Mouse (Mus musculus) heart, embryonic 11.5 days (tissue): ENCODE measurements at regions not wholly inside any gene's neighbourhood (a gene's known extent, or its start where the extent isn't known, plus 50 kb on each side); places are given as distances from the start of the nearest gene placed in this dataset.

Experiments
- ATAC-seq: fragments of 200-750 bp; cut with Nextera tagmentation; replicated peaks from 2 replicates; pipeline ENCODE4 v1.8.0; 2017; ENCODE audit warnings: moderate library complexity; ENCODE audit not compliant: insufficient number of reproducible peaks, low FRiP score, low TSS enrichment
- H3K27ac ChIP-seq: fragments of 300-500 bp; sonication (generic); 2 replicates; pipeline ENCODE4 v1.5.1; 2014; ENCODE audit warnings: mild to moderate bottlenecking, low read depth, low read length
- H3K27me3 ChIP-seq: fragments of 300-500 bp; sonication (generic); 2 replicates; pipeline ENCODE4 v1.6.1; 2014; ENCODE audit warnings: mild to moderate bottlenecking, low read length, mixed read lengths; ENCODE audit not compliant: control insufficient read depth, insufficient read depth
- H3K36me3 ChIP-seq: fragments of 300-500 bp; sonication (generic); 2 replicates; pipeline ENCODE4 v1.6.1; 2014; ENCODE audit warnings: mild to moderate bottlenecking, low read length, moderate library complexity, mixed read lengths; ENCODE audit not compliant: control insufficient read depth, insufficient read depth
- H3K4me1 ChIP-seq: fragments of 300-500 bp; sonication (generic); 2 replicates; pipeline ENCODE4 v1.6.1; 2014; ENCODE audit warnings: low read length; ENCODE audit not compliant: control insufficient read depth, insufficient read depth
- H3K4me2 ChIP-seq: fragments of 300-500 bp; sonication (generic); 2 replicates; pipeline ENCODE4 v1.6.1; 2014; ENCODE audit warnings: mild to moderate bottlenecking, moderate library complexity
- H3K4me3 ChIP-seq: fragments of 300-500 bp; sonication (generic); 2 replicates; pipeline ENCODE4 v1.5.1; 2014; ENCODE audit warnings: low read depth, low read length
- H3K9ac ChIP-seq: fragments of 300-500 bp; sonication (generic); 2 replicates; pipeline ENCODE4 v1.6.1; 2014; ENCODE audit warnings: mild to moderate bottlenecking, low read depth, low read length, moderate library complexity
- H3K9me3 ChIP-seq: fragments of 300-500 bp; sonication (generic); replicated peaks from 2 replicates; pipeline ENCODE4 v1.6.1; 2016; ENCODE audit warnings: low read length; ENCODE audit not compliant: control insufficient read depth
- WGBS: fragments of 180-500 bp; shearing (Covaris S2); extraction: QIAGEN DNeasy Blood & Tissue Kit; methylation state at CpG from one replicate; pipeline ENCODE4 v1.1.7; 2014; ENCODE audit not compliant: insufficient replicate concordance; 5-methylcytosine and 5-hydroxymethylcytosine counted together

- no peak overlapping the region for H3K27ac ChIP-seq
- H3K4me2 ChIP-seq: no peak overlapping the region
- no peaks in the 10 kb centered on the region for H3K4me1 ChIP-seq
- no peak overlapping the region for H3K9ac ChIP-seq
- H3K9me3 ChIP-seq: no peaks in the 10 kb centered on the region
- no peaks in the 10 kb centered on the region for H3K36me3 ChIP-seq
- H3K27me3 ChIP-seq: peaks cover 8% of the 10 kb centered on the region; the same call in 1 of the 2 replicates
- no peak overlapping the region for H3K4me3 ChIP-seq
- WGBS: 37% methylated on average over 4 of the region's 5 CpGs
- ATAC-seq: no peak
These were observed 309.4 kb downstream of the Setd4 start for GRCm38 (mm10) chr16:93294430-93294829.

DNA sequence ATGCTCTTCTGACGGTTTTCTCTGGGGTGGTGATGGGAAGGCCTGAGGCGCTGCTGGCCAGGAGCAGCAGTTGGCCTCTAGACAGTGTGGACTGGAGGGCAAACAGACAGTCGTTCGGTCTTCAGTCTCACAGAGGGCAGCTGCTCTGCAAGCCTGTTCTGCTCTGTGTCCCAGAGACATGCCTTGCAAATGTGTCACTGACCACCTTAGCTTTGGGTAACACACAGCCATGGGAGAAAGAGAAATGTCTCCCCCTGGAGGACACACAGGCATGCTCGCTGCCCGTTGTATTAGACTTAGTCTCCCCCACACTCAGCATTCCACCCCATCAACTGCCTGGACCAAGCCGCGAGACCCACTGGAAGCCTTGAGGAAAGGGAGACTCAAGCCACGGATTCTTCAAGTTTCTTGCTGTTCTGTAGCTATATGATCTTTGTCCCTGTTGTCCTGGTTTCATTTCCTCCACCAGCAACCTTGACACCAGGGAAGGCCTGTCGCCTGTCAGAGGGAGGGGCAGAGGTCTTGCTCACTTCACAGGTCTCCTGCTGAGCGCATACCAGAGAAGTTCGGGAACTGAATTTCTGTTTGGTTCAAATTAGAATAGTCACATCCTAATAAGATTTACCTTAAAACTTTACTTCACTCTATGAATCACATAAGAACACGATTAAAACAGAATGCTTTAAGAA, 310.8 kb downstream of the Setd4 start:
- no peak for ATAC-seq
- WGBS: 21% methylated on average over 13 of the region's 13 CpGs
- H3K4me3 ChIP-seq: no peak overlapping the region
- H3K36me3 ChIP-seq: no peaks in the 10 kb centered on the region
- no peaks in the 10 kb centered on the region for H3K9me3 ChIP-seq
- no peak overlapping the region for H3K9ac ChIP-seq
- H3K4me2 ChIP-seq: no peak overlapping the region
- H3K27me3 ChIP-seq: peaks cover 8% of the 10 kb centered on the region; the same call in 1 of the 2 replicates
- no peak overlapping the region for H3K27ac ChIP-seq
- no peaks in the 10 kb centered on the region for H3K4me1 ChIP-seq

DNA sequence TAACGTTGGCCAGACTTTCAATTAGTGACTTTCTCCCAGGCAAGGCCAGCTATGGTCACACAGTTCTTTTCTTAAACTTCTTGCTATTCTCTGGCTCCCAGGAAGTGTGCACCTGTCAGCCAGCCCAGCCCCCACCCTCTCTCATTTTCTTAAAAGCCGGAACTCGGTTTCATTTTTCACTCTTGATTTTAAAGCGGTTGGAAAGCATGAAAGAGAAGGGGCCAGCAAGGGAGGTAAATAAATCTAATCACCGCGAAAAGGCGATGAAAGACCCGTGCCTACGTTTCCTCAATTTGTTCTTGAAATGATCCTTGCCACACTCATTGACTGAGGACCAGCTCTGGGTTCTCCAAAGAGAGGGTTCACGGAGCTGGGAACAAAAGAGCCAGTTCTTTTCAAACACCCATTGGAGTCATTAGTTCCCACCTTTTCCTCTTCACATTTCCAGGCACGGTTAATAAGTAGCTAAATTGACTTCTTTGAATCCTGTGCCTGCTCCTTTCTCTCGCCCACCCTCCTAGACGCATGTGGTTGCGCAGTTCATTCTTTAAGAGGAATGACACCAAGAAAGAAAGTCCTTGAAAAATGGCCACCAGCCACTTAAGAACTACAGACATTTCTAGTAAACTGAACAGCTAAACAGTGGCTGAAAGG, 311.6 kb downstream of the Setd4 start:
- Histone ChIP-seq H3K9ac (no peak overlapping the region), H3K4me3 (no peak overlapping the region), H3K9me3 (no peaks in the 10 kb centered on the region), H3K4me1 (no peaks in the 10 kb centered on the region), H3K36me3 (no peaks in the 10 kb centered on the region), H3K27me3 (peaks cover 8% of the 10 kb centered on the region; the same call in 1 of the 2 replicates), H3K4me2 (no peak overlapping the region), H3K27ac (no peak overlapping the region)
- ATAC-seq: no peak
- WGBS: 66% methylated on average over 14 of the region's 14 CpGs

DNA sequence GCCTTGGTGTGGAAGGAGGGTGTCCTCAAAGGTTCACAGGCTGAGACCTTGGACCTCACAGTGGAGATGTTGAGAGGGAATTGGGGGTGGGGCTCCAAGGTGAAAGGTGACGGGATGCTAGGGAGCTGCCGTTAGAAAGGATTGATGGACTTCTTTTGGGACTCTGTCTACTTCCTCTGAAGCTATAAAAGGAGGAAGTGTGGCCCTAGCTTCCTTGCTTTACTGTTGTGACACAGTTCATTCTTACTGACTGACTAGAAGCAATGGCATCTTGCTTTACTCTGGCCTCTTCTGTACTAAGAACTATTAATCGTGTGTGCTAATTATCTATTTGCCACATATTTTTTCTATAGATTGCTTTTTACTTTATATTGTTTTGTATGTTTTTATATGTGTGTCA, 315.8 kb downstream of the Setd4 start:
- no peak for ATAC-seq
- peaks cover 6% of the 10 kb centered on the region; the same call in 1 of the 2 replicates for H3K27me3 ChIP-seq
- H3K9me3 ChIP-seq: no peaks in the 10 kb centered on the region
- no peak overlapping the region for H3K9ac ChIP-seq
- WGBS: 61% methylated on average over 3 of the region's 3 CpGs
- no peak overlapping the region for H3K27ac ChIP-seq
- no peaks in the 10 kb centered on the region for H3K4me1 ChIP-seq
- no peaks in the 10 kb centered on the region for H3K36me3 ChIP-seq
- H3K4me2 ChIP-seq: no peak overlapping the region
- no peak overlapping the region for H3K4me3 ChIP-seq

DNA sequence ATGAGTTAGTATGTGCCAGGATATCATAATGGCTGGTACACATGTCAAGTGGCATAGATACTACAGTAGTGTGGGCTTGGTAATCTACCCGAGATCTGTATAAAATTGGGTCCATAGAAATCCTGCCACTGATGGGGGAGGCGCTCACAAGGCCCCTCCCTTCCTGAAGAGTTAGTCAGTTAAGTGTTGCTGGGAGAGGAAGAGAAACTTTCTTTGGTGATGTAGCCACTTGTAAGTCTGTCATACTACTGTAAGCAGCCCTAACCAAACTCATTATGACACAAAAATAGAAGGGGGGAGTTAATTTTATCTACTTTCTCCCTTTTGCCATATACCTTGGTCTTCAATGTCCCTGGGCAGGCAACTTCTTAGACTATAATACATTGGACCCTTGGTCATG, 316.3 kb downstream of the Setd4 start:
- Histone ChIP-seq H3K27me3 (peaks cover 6% of the 10 kb centered on the region; the same call in 1 of the 2 replicates), H3K9me3 (no peaks in the 10 kb centered on the region), H3K4me1 (no peaks in the 10 kb centered on the region), H3K4me2 (no peak overlapping the region), H3K9ac (no peak overlapping the region), H3K36me3 (no peaks in the 10 kb centered on the region), H3K27ac (no peak overlapping the region), H3K4me3 (no peak overlapping the region)
- no peak for ATAC-seq
- 68% methylated on average over 2 of the region's 2 CpGs for WGBS

GRCm38 (mm10) chr16:93286816-93287215, 317.0 kb downstream of the Setd4 start:
- H3K4me1 ChIP-seq: no peaks in the 10 kb centered on the region
- WGBS: 77% methylated on average over 3 of the region's 3 CpGs
- peaks cover 5% of the 10 kb centered on the region; the same call in 1 of the 2 replicates for H3K27me3 ChIP-seq
- H3K4me3 ChIP-seq: no peak overlapping the region
- no peaks in the 10 kb centered on the region for H3K9me3 ChIP-seq
- no peaks in the 10 kb centered on the region for H3K36me3 ChIP-seq
- no peak overlapping the region for H3K9ac ChIP-seq
- no peak overlapping the region for H3K27ac ChIP-seq
- no peak overlapping the region for H3K4me2 ChIP-seq
- no peak for ATAC-seq

DNA sequence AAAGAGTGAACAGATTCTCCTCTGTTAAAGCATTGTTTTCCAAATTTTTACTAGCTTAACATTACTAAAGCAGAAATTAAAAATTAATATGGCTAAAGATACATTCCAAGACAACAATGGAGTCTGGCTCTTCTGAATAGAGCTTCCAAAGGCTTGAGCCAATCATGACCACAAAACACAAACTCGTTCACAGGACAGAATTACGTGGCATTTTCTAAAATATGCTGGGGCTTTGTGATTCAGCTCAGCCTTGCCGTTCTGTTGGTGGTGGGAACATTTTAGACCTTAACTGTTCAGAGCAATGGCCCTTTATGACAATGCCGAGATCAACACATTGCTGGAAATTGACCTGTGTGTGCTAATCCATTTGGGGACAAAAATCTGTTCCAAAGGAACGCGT, 318.7 kb downstream of the Setd4 start:
- H3K36me3 ChIP-seq: no peaks in the 10 kb centered on the region
- H3K4me2 ChIP-seq: no peak overlapping the region
- no peaks in the 10 kb centered on the region for H3K9me3 ChIP-seq
- H3K9ac ChIP-seq: no peak overlapping the region
- WGBS: 87% methylated on average over 6 of the region's 6 CpGs
- H3K4me1 ChIP-seq: no peaks in the 10 kb centered on the region
- no peak for ATAC-seq
- H3K27me3 ChIP-seq: 0 out of 2 replicates have a peak, but pooled peaks cover 4% of the 10 kb centered on the region
- H3K4me3 ChIP-seq: no peak overlapping the region
- no peak overlapping the region for H3K27ac ChIP-seq

DNA sequence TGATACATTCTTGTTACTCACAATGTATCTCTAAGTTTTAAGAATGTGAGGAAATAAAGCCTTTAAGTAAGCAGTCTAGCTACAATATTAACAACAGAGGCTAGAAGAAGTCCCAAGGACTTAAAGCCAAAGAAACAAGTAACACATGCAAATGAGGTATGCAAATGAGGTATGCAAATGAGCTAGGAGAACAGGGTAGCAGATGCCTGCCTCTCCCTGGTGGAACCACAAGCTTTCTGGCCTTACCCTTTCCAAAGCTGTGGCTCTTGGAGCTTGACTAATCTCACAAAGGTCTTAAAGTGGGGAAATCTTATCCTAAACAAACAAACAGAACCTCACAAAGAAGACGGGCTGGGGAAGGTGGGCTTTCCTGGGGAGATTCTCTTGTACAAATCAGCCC, 322.1 kb downstream of the Setd4 start:
- Histone ChIP-seq H3K27me3 (no peaks in the 10 kb centered on the region), H3K4me3 (no peak overlapping the region), H3K4me1 (no peaks in the 10 kb centered on the region), H3K27ac (no peak overlapping the region), H3K36me3 (no peaks in the 10 kb centered on the region), H3K9me3 (no peaks in the 10 kb centered on the region), H3K4me2 (no peak overlapping the region), H3K9ac (no peak overlapping the region)
- ATAC-seq: no peak
- WGBS: 20% methylated on average over 1 of the region's 1 CpGs

- Histone ChIP-seq H3K27me3 (no peaks in the 10 kb centered on the region), H3K4me2 (no peak overlapping the region)
These were observed 331.2 kb downstream of the Setd4 start for GRCm38 (mm10) chr16:93272636-93273035.

More at GRCm38 (mm10) chr16:93272636-93273035, 331.2 kb downstream of the Setd4 start:
- Histone ChIP-seq H3K4me1 (no peaks in the 10 kb centered on the region), H3K36me3 (no peaks in the 10 kb centered on the region), H3K9me3 (no peaks in the 10 kb centered on the region), H3K4me3 (no peak overlapping the region), H3K27ac (no peak overlapping the region), H3K9ac (no peak overlapping the region)
- ATAC-seq: no peak
- 60% methylated on average over 8 of the region's 8 CpGs for WGBS
